Mouse (Mus musculus): ENCODE measurements around the gene Acaa1a.
"Not testable (repeated sequence)": the region's sequence is repeated elsewhere in the genome, so short reads cannot be mapped to it uniquely, and the experiment has no call there.

Acaa1a gene

GRCm38 (mm10) chr9:119339106-119339505, 370 bp upstream of the Acaa1a start:
- DNase-seq (ENCODE audit: low read depth, low spot score): no peak

- no peak for DNase-seq (ENCODE audit: low read depth, low spot score)
These were observed 720 bp downstream of the Acaa1a start for GRCm38 (mm10) chr9:119340212-119340580.

GRCm38 (mm10) chr9:119340909-119341816, 1.7 kb downstream of the Acaa1a start, which contains the start of gene Myd88:
TSS of gene Myd88 (minus strand) at chr9:119341411.
- peak; percentile 98 for DNase-seq (ENCODE audit: low read depth, low spot score)

- no peak for DNase-seq (ENCODE audit: low read depth, low spot score)
These were observed 3.3 kb downstream of the Acaa1a start for GRCm38 (mm10) chr9:119342728-119343127.

GRCm38 (mm10) chr9:119346376-119346775, 6.9 kb downstream of the Acaa1a start:
- no peak for DNase-seq (ENCODE audit: low read depth, low spot score)

- no peak for DNase-seq (ENCODE audit: low read depth, low spot score)
These were observed 11.1 kb downstream of the Acaa1a start for GRCm38 (mm10) chr9:119350531-119350930.

- no peak for DNase-seq (ENCODE audit: low read depth, low spot score)
These were observed 11.7 kb downstream of the Acaa1a start for GRCm38 (mm10) chr9:119350947-119351705.

GRCm38 (mm10) chr9:119352060-119352459, 12.6 kb downstream of the Acaa1a start:
- peak; percentile 70 for DNase-seq (ENCODE audit: low read depth, low spot score)

- DNase-seq (ENCODE audit: low read depth, low spot score): no peak
These were observed 14.4 kb downstream of the Acaa1a start for GRCm38 (mm10) chr9:119353926-119354325.

- no peak for DNase-seq (ENCODE audit: low read depth, low spot score)
These were observed 16.5 kb downstream of the Acaa1a start for GRCm38 (mm10) chr9:119355943-119356342.

GRCm38 (mm10) chr9:119357331-119358057, 18.0 kb downstream of the Acaa1a start, which contains the start of gene Xylb:
TSS of gene Xylb (plus strand) at chr9:119357381.
- peak; percentile 94 for DNase-seq (ENCODE audit: low read depth, low spot score)

- peak; percentile 42 for DNase-seq (ENCODE audit: low read depth, low spot score)
These were observed 18.6 kb downstream of the Acaa1a start for GRCm38 (mm10) chr9:119358058-119358429.

- no peak for DNase-seq (ENCODE audit: low read depth, low spot score)
These were observed 21.9 kb downstream of the Acaa1a start for GRCm38 (mm10) chr9:119361416-119361815.

- no peak for DNase-seq (ENCODE audit: low read depth, low spot score)
These were observed 23.8 kb downstream of the Acaa1a start for GRCm38 (mm10) chr9:119363229-119363628.

- no peak for DNase-seq (ENCODE audit: low read depth, low spot score)
These were observed 25.8 kb downstream of the Acaa1a start, which contains the start of gene Slc22a14 for GRCm38 (mm10) chr9:119365284-119365683. TSS of gene Slc22a14 (minus strand) at chr9:119365553.

- no peak for DNase-seq (ENCODE audit: low read depth, low spot score)
These were observed 28.9 kb downstream of the Acaa1a start for GRCm38 (mm10) chr9:119368367-119368766.

- DNase-seq (ENCODE audit: low read depth, low spot score): not testable (repeated sequence)
These were observed 31.3 kb downstream of the Acaa1a start for GRCm38 (mm10) chr9:119370770-119371169.

GRCm38 (mm10) chr9:119371251-119371650, 31.8 kb downstream of the Acaa1a start:
- no peak for DNase-seq (ENCODE audit: low read depth, low spot score)

GRCm38 (mm10) chr9:119375008-119375407, 35.5 kb downstream of the Acaa1a start:
- DNase-seq (ENCODE audit: low read depth, low spot score): no peak

GRCm38 (mm10) chr9:119375556-119375955, 36.1 kb downstream of the Acaa1a start:
- DNase-seq (ENCODE audit: low read depth, low spot score): no peak

GRCm38 (mm10) chr9:119378231-119378630, 38.8 kb downstream of the Acaa1a start:
- DNase-seq (ENCODE audit: low read depth, low spot score): peak; percentile 12

GRCm38 (mm10) chr9:119382603-119383002, 43.1 kb downstream of the Acaa1a start:
- no peak for DNase-seq (ENCODE audit: low read depth, low spot score)
